Mouse (Mus musculus) hindbrain, postnatal 0 days (tissue): ENCODE data around the gene Sec16b. TPM values are rescaled to one million over a fixed set of nuclear protein-coding genes. Genes with fewer than 3 reads are reported as not detected.

Experiments
- ATAC-seq: fragments of 200-750 bp; cut with Nextera tagmentation; 2 replicates; pipeline ENCODE4 v1.8.0; 2017; ENCODE audit warnings: mild to moderate bottlenecking, moderate TSS enrichment, moderate library complexity
- DNase-seq: peaks from one replicate; pipeline ENCODE4 v3.0.0-alpha.2; 2015; ENCODE audit warnings: low spot score
- H3K27ac ChIP-seq: fragments of 300-500 bp; sonication (generic); 2 replicates; pipeline ENCODE4 v1.5.1; 2014; ENCODE audit warnings: mild to moderate bottlenecking
- H3K27me3 ChIP-seq: fragments of 300-500 bp; sonication (generic); 2 replicates; pipeline ENCODE4 v1.6.1; 2014; ENCODE audit warnings: low read length, mixed read lengths; ENCODE audit not compliant: insufficient read depth
- H3K36me3 ChIP-seq: fragments of 300-500 bp; sonication (generic); 2 replicates; pipeline ENCODE4 v1.6.1; 2014; ENCODE audit warnings: low read length, mixed read lengths; ENCODE audit not compliant: insufficient read depth
- H3K4me1 ChIP-seq: fragments of 300-500 bp; sonication (generic); 2 replicates; pipeline ENCODE4 v1.6.1; 2014; ENCODE audit warnings: antibody characterized with exemption, low read length, mixed read lengths; ENCODE audit not compliant: insufficient read depth
- H3K4me2 ChIP-seq: fragments of 300-500 bp; sonication (generic); 2 replicates; pipeline ENCODE4 v1.6.1; 2014; ENCODE audit warnings: low read depth, mild to moderate bottlenecking, low read length, moderate library complexity, mixed read lengths
- H3K4me3 ChIP-seq: fragments of 300-500 bp; sonication (generic); 2 replicates; pipeline ENCODE4 v1.5.1; 2014; ENCODE audit warnings: low read length
- H3K9ac ChIP-seq: fragments of 300-500 bp; sonication (generic); replicated peaks from 2 replicates; pipeline ENCODE4 v1.6.1; 2014; ENCODE audit warnings: mild to moderate bottlenecking, low read length, moderate library complexity, mixed read lengths
- H3K9me3 ChIP-seq: fragments of 300-500 bp; sonication (generic); 2 replicates; pipeline ENCODE4 v1.6.1; 2016; ENCODE audit warnings: low read length, mixed read lengths
- CTCF ChIP-seq: IDR thresholded peaks from 2 replicates; pipeline ENCODE4 v1.5.1; 2016; ENCODE audit warnings: antibody characterized with exemption, control low read depth, low read depth
- WGBS: fragments of 180-500 bp; shearing (Covaris S2); extraction: QIAGEN DNeasy Blood & Tissue Kit; methylation state at CpG from one replicate; pipeline ENCODE4 v1.1.7; 2014; 5-methylcytosine and 5-hydroxymethylcytosine counted together
- polyA plus RNA-seq: library from polyadenylated mRNA; unstranded; fragments of >200 nt; fragmentation: Nextera tagmentation; extraction: Ambion mirVana; gene quantifications from 2 replicates; pipeline ENCODE4 v1.2.1, GENCODE M21; 2015
- total RNA-seq: library from RNA; depleted of rRNA; stranded (reverse); fragments of >200 nt; gene quantifications from 2 replicates; pipeline ENCODE4 v1.2.3, GENCODE M21; 2014

The Sec16b gene
- total and polyA plus RNA-seq, 2 experiments from 2014 or later, result 0.21 to 0.41 TPM

DNA sequence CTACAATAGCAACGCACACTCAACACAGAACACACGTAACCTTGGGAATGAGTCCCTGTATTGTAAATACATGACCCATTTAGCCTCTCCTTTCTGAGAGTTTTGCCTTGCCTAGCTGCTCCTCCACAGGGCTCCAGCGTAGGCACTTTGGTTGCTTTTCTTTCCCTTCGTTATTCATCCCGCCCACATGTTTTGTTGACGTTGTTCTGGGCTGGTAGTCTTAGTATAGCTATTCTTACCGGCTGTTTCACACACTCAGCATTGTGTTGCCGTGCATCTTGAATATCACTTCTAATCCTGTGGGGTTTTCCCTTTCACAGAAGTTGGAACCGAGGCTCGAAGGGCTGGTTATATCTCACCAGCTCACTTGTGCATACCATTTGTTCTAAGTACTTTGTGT lies 49.2 kb downstream of the Sec16b start:
- DNase-seq (no peak), ATAC-seq (no peak)
- TF ChIP-seq CTCF, result no peak
- Histone ChIP-seq H3K36me3 (no peaks in the 10 kb centered on the region), H3K27me3 (no peaks in the 10 kb centered on the region), H3K4me1 (0 out of 2 replicates have a peak, but pooled peaks cover 3% of the 10 kb centered on the region), H3K27ac (no peak overlapping the region), H3K9me3 (no peaks in the 10 kb centered on the region), H3K4me3 (no peak overlapping the region), H3K4me2 (no peak overlapping the region), H3K9ac (no peak overlapping the region)
- WGBS, result 53% methylated on average over 10 of the region's 10 CpGs

DNA sequence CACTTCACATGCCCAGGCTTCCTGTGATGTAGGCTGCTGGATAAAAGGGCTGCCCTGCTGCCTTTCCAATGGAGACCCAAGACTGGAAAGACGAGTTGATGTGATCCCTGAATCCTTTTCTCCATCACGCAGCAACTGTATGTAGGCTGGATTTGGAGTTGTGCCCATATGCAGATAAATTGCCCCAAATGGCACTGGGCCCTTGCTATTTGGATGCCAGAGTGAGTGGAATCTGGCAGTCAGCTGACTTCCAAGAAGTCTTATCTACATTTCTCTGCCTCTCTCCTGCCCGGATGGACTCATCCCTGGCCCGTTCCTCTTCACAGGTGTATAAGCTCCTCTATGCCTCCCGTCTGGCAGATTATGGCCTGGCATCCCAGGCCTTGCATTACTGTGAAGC lies 49.9 kb downstream of the Sec16b start:
- Histone ChIP-seq H3K9me3 (no peaks in the 10 kb centered on the region), H3K4me3 (no peak overlapping the region), H3K36me3 (no peaks in the 10 kb centered on the region), H3K4me1 (0 out of 2 replicates have a peak, but pooled peaks cover 3% of the 10 kb centered on the region), H3K27ac (no peak overlapping the region), H3K4me2 (no peak overlapping the region), H3K27me3 (no peaks in the 10 kb centered on the region), H3K9ac (no peak overlapping the region)
- 62% methylated on average over 5 of the region's 5 CpGs for WGBS
- no peak for TF ChIP-seq CTCF
- DNase-seq (no peak), ATAC-seq (no peak)

- Histone ChIP-seq H3K27ac (no peak overlapping the region), H3K4me2 (no peak overlapping the region), H3K4me3 (no peak overlapping the region), H3K9me3 (no peaks in the 10 kb centered on the region), H3K27me3 (no peaks in the 10 kb centered on the region), H3K36me3 (no peaks in the 10 kb centered on the region), H3K9ac (no peak overlapping the region), H3K4me1 (0 out of 2 replicates have a peak, but pooled peaks cover 3% of the 10 kb centered on the region)
- 50% methylated on average over 5 of the region's 5 CpGs for WGBS
- no peak for DNase-seq
- ATAC-seq, result no peak
- TF ChIP-seq CTCF, result peak; percentile 41
These were observed 51.6 kb downstream of the Sec16b start for GRCm38 (mm10) chr1:157558145-157558544.

DNA sequence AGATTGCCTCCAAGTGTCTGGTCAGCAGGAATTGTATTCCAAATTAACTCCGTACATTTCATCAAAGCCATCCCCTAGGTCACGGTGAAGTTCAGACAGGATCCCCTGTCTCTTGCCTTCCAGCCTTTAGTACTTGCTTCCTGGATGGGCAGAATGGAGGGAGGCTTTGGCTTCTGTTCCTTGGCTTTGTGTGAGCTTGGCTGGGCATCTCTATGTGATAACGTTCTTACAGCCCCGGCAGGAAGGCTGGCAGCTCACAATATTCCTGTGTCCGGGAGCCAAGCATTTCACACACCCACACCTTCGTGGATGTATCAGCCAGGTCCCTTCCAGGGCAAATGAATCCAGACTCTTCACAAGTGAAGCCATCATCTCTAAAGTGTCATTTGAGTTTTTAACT lies 53.5 kb downstream of the Sec16b start:
- H3K27ac ChIP-seq, result no peak overlapping the region
- H3K27me3 ChIP-seq, result no peaks in the 10 kb centered on the region
- H3K4me3 ChIP-seq, result no peak overlapping the region
- TF ChIP-seq CTCF, result no peak
- ATAC-seq, result no peak
- no peaks in the 10 kb centered on the region for H3K9me3 ChIP-seq
- no peak overlapping the region for H3K9ac ChIP-seq
- WGBS, result 70% methylated on average over 6 of the region's 6 CpGs
- H3K4me2 ChIP-seq, result no peak overlapping the region
- H3K4me1 ChIP-seq, result 0 out of 2 replicates have a peak, but pooled peaks cover 3% of the 10 kb centered on the region
- no peaks in the 10 kb centered on the region for H3K36me3 ChIP-seq
- no peak for DNase-seq

DNA sequence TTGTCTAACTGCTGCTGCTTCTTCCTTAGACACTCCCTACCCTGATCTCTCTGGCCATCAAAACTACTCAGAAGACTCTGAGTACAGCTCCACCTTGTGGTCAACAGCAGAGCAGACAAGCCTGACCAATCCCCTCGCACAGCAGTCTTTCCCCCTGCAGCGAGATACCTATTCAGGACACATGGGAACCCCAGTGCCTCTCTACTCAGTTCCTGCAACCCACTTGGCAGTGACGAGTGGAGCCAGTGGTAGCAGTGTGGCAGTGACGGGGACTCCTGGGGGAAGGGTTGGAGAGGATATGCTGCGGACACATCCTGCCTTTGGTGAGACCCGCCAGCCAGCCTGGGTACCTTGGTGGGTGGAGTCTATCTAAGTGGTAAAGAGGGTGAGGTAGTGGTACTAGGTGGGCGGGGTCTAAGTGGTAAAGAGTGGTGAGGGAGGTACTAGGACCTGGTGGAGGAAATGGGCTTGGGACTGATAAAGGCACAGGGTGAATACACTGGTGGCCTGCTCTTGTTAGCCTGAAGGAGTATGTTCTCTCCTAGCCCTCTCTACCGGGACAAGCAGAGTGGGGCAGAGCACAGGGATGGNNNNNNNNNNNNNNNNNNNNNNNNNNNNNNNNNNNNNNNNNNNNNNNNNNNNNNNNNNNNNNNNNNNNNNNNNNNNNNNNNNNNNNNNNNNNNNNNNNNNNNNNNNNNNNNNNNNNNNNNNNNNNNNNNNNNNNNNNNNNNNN lies 54.3 kb downstream of the Sec16b start:
- DNase-seq (peak; percentile 77), ATAC-seq (peak; percentile 75)
- WGBS, result 15% methylated on average over 8 of the region's 8 CpGs
- H3K27ac ChIP-seq, result no peak overlapping the region
- no peaks in the 10 kb centered on the region for H3K9me3 ChIP-seq
- H3K9ac ChIP-seq, result no peak overlapping the region
- no peaks in the 10 kb centered on the region for H3K27me3 ChIP-seq
- H3K4me1 ChIP-seq, result 0 out of 2 replicates have a peak, but pooled peaks cover 3% of the 10 kb centered on the region
- no peak overlapping the region for H3K4me3 ChIP-seq
- TF ChIP-seq CTCF, result peak; percentile 79
- H3K4me2 ChIP-seq, result no peak overlapping the region
- H3K36me3 ChIP-seq, result no peaks in the 10 kb centered on the region

GRCm38 (mm10) chr1:157567819-157568218 lies 61.3 kb downstream of the Sec16b start:
- 71% methylated on average over 8 of the region's 8 CpGs for WGBS
- Histone ChIP-seq H3K27ac (no peak overlapping the region), H3K27me3 (no peaks in the 10 kb centered on the region), H3K36me3 (no peaks in the 10 kb centered on the region), H3K4me3 (no peak overlapping the region), H3K4me2 (no peak overlapping the region), H3K9ac (no peak overlapping the region), H3K9me3 (no peaks in the 10 kb centered on the region), H3K4me1 (no peaks in the 10 kb centered on the region)
- no peak for ATAC-seq
- no peak for DNase-seq
- TF ChIP-seq CTCF, result no peak

DNA sequence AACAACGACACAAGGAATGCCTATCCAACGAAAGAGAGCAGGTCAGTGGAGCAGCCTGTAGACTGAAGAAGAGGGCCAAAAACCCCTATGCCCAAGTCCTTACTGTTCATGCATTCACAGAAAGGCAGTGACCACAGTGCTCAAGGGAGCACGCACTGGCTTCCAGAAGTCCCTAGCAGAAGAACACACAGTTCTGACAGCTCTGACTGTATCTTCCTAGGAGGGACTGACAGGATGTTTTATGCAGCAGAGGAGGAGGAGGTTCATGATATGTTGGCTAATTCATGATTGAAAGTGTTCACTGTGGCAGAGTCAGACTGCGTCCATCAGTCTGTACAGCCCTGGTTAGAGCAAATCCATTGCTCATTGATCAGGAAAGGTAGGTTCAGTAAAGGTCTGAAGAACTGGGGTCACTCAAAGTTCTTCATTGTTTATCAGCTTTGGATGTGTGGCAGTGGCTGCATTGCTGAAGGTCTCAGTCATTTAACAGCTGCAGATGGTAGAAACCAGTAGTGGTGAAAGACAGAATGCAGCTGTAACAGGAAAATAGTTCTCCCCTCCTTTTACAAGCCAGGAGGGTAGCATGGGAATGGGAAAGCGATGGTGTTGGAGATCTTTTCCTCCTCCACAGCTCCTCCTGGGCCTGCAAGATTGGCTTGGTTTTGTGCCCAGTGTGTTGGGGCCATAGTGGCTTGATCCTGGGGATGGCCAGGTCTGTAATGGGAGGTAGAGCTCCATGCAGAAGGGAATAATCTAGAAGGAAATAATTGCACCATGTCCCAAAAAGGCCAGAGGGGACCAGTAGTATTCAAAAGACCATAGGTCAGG lies 62.9 kb downstream of the Sec16b start:
- Histone ChIP-seq H3K9me3 (no peaks in the 10 kb centered on the region), H3K4me3 (no peak overlapping the region), H3K4me1 (no peaks in the 10 kb centered on the region), H3K27me3 (no peaks in the 10 kb centered on the region), H3K4me2 (no peak overlapping the region), H3K36me3 (no peaks in the 10 kb centered on the region), H3K9ac (no peak overlapping the region), H3K27ac (no peak overlapping the region)
- DNase-seq (no peak), ATAC-seq (no peak)
- TF ChIP-seq CTCF, result no peak
- 92% methylated on average over 5 of the region's 5 CpGs for WGBS
